Mouse (Mus musculus) CH12.LX (cell line): ENCODE data around the gene Apmap. TPM values are rescaled to one million over a fixed set of nuclear protein-coding genes. Genes with fewer than 3 reads are reported as not detected.

Experiments
- DNase-seq: peaks from one replicate; pipeline ENCODE4 v3.0.0-alpha.2; 2013; ENCODE audit errors: extremely low read depth
- H3K27ac ChIP-seq: 2 replicates; pipeline ENCODE4 v1.5.1; 2012; ENCODE audit warnings: low read depth, mild to moderate bottlenecking, control low read depth, moderate library complexity; ENCODE audit not compliant: insufficient read depth
- H3K27me3 ChIP-seq: replicated peaks from 2 replicates; pipeline ENCODE3; 2012; ENCODE audit warnings: inconsistent platforms
- H3K36me3 ChIP-seq, 2 experiments: replicated peaks in 1 of 2; 2 replicates each; pipeline versions ENCODE3 to v1.6.1; 2012; ENCODE audit warnings: inconsistent platforms in 1 of 2, low read length in 1 of 2, mild to moderate bottlenecking in 1 of 2, mixed read lengths in 1 of 2, moderate library complexity in 1 of 2; ENCODE audit not compliant: control insufficient read depth in 1 of 2, insufficient read depth in 1 of 2
- H3K4me1 ChIP-seq, 2 experiments: 2 replicates each; pipeline ENCODE4 v1.6.1; 2012; ENCODE audit warnings: inconsistent platforms in 1 of 2, moderate library complexity in 1 of 2; ENCODE audit not compliant: insufficient read depth in 2 of 2, control insufficient read depth in 1 of 2
- H3K4me2 ChIP-seq: 2 replicates; pipeline ENCODE4 v1.6.1; 2012; ENCODE audit warnings: low read depth, mild to moderate bottlenecking, control low read depth; ENCODE audit not compliant: poor library complexity, insufficient read depth, severe bottlenecking
- H3K4me3 ChIP-seq, 3 experiments: fragments of 150-350 bp in 1 of 3; sonication (generic) in 1 of 3; replicated peaks in 1 of 3; 2 replicates each; pipeline versions ENCODE3 to v1.5.1; 2011 to 2012; ENCODE audit warnings: low read depth in 2 of 3, low read length in 2 of 3, mild to moderate bottlenecking in 2 of 3, moderate library complexity in 2 of 3, control low read depth in 1 of 3, improper control_type of control experiment in 1 of 3, inconsistent platforms in 1 of 3, mixed read lengths in 1 of 3; ENCODE audit not compliant: poor library complexity in 1 of 3
- H3K79me2 ChIP-seq: replicated peaks from 2 replicates; pipeline ENCODE4 v1.6.1; 2012; ENCODE audit warnings: mild to moderate bottlenecking, moderate library complexity; ENCODE audit not compliant: control insufficient read depth, poor library complexity, insufficient read depth, severe bottlenecking; ENCODE audit errors: extremely low read depth
- H3K9ac ChIP-seq: 2 replicates; pipeline ENCODE4 v1.6.1; 2012; ENCODE audit warnings: low read depth, mild to moderate bottlenecking, control low read depth, moderate library complexity; ENCODE audit not compliant: insufficient read depth
- H3K9me3 ChIP-seq: replicated peaks from 2 replicates; pipeline ENCODE3; 2012; ENCODE audit warnings: low read length, inconsistent platforms, mixed read lengths
- BHLHE40 ChIP-seq: IDR thresholded peaks from 2 replicates; pipeline ENCODE4 v1.6.1; 2011; ENCODE audit warnings: mild to moderate bottlenecking, low read depth, low read length, improper control_type of control experiment
- CHD2 ChIP-seq: IDR thresholded peaks from 2 replicates; pipeline ENCODE4 v1.6.1; 2011; ENCODE audit warnings: low read length, improper control_type of control experiment
- CTCF ChIP-seq, 2 experiments: IDR thresholded peaks in 1 of 2; conservative IDR thresholded peaks in 1 of 2; 2 replicates each; pipeline ENCODE4 v1.5.1; 2011 to 2012; ENCODE audit warnings: low read depth in 2 of 2, low read length in 2 of 2, improper control_type of control experiment in 1 of 2, inconsistent platforms in 1 of 2, mild to moderate bottlenecking in 1 of 2, moderate library complexity in 1 of 2
- EP300 ChIP-seq: IDR thresholded peaks from 2 replicates; pipeline ENCODE4 v1.6.1; 2011; ENCODE audit warnings: low read length, improper control_type of control experiment
- ETS1 ChIP-seq: conservative IDR thresholded peaks from 2 replicates; pipeline ENCODE4 v1.6.1; 2012; ENCODE audit warnings: low read depth, mild to moderate bottlenecking, inconsistent platforms, low read length, improper control_type of control experiment, moderate library complexity
- GABPA ChIP-seq: IDR thresholded peaks from 2 replicates; pipeline ENCODE4 v1.6.1; 2012; ENCODE audit warnings: low read depth, low read length, improper control_type of control experiment, inconsistent platforms; ENCODE audit not compliant: insufficient replicate concordance
- HCFC1 ChIP-seq: IDR thresholded peaks from 2 replicates; pipeline ENCODE4 v1.6.1; 2012; ENCODE audit warnings: low read depth, mild to moderate bottlenecking, inconsistent platforms, low read length, improper control_type of control experiment
- IRF4 ChIP-seq: IDR thresholded peaks from 2 replicates; pipeline ENCODE4 v1.6.1; 2014; ENCODE audit warnings: low read depth, mild to moderate bottlenecking, inconsistent platforms, low read length, improper control_type of control experiment
- JUND ChIP-seq: conservative IDR thresholded peaks from 2 replicates; pipeline ENCODE4 v1.6.1; 2011; ENCODE audit warnings: low read depth, low read length, improper control_type of control experiment
- KAT2A ChIP-seq: IDR thresholded peaks from 2 replicates; pipeline ENCODE4 v1.6.1; 2012; ENCODE audit warnings: low read length, improper control_type of control experiment, inconsistent platforms; ENCODE audit not compliant: insufficient replicate concordance
- MAX ChIP-seq: IDR thresholded peaks from 2 replicates; pipeline ENCODE4 v1.6.1; 2011; ENCODE audit warnings: low read length, improper control_type of control experiment
- MAZ ChIP-seq: IDR thresholded peaks from 2 replicates; pipeline ENCODE4 v1.6.1; 2012; ENCODE audit warnings: low read depth, mild to moderate bottlenecking, inconsistent platforms, low read length, improper control_type of control experiment, moderate library complexity
- MXI1 ChIP-seq: IDR thresholded peaks from 2 replicates; pipeline ENCODE4 v1.6.1; 2011; ENCODE audit warnings: mild to moderate bottlenecking, low read depth, low read length, improper control_type of control experiment
- NELFE ChIP-seq: IDR thresholded peaks from 2 replicates; pipeline ENCODE4 v1.6.1; 2011; ENCODE audit warnings: low read depth, low read length, improper control_type of control experiment
- NRF1 ChIP-seq: IDR thresholded peaks from 2 replicates; pipeline ENCODE4 v1.6.1; 2014; ENCODE audit warnings: low read depth, mild to moderate bottlenecking, inconsistent platforms, low read length, improper control_type of control experiment, moderate library complexity
- PAX5 ChIP-seq: IDR thresholded peaks from 2 replicates; pipeline ENCODE4 v1.6.1; 2012; ENCODE audit warnings: low read length, inconsistent platforms, mixed read lengths
- POLR2AphosphoS2 ChIP-seq: IDR thresholded peaks from 2 replicates; pipeline ENCODE4 v1.6.1; 2011; ENCODE audit warnings: low read depth, low read length, improper control_type of control experiment
- TCF12 ChIP-seq: IDR thresholded peaks from 2 replicates; pipeline ENCODE4 v1.6.1; 2014; ENCODE audit warnings: low read depth, mild to moderate bottlenecking, inconsistent platforms, low read length, improper control_type of control experiment
- USF2 ChIP-seq: conservative IDR thresholded peaks from 2 replicates; pipeline ENCODE4 v1.6.1; 2011; ENCODE audit warnings: low read depth, low read length, improper control_type of control experiment
- ZC3H11A ChIP-seq: IDR thresholded peaks from 2 replicates; pipeline ENCODE4 v1.6.1; 2012; ENCODE audit warnings: low read depth, mild to moderate bottlenecking, inconsistent platforms, low read length, improper control_type of control experiment
- ZNF384 ChIP-seq: IDR thresholded peaks from 2 replicates; pipeline ENCODE4 v1.6.1; 2012; ENCODE audit warnings: low read depth, low read length, improper control_type of control experiment, inconsistent platforms
- dilution Hi-C: fragments of 300-500 bp; cut with MboI; formaldehyde crosslinking; loops from 2 replicates; pipeline ENCODE4 v1.14.3; 2020; ENCODE audit warnings: low sequenced_read_pairs; ENCODE audit not compliant: extremely low pct_unique_long_range_greater_than_20kb, extremely low pct_ligation_motif_present
- in situ Hi-C: fragments of 300-500 bp; cut with MboI; formaldehyde crosslinking; loops from 3 replicates; pipeline ENCODE4 v1.14.3; 2019; ENCODE audit warnings: low sequenced_read_pairs, low pct_ligation_motif_present, low pct_unique_long_range_greater_than_20kb, mixed read lengths
- polyA plus RNA-seq: library from polyadenylated mRNA; unstranded; fragments of >175 nt; gene quantifications from 2 replicates; pipeline ENCODE4 v1.2.1, GENCODE M21; 2012; ENCODE audit warnings: low read depth; ENCODE audit not compliant: insufficient read length
- total RNA-seq, 2 experiments: library from RNA; depleted of rRNA; stranded (reverse); fragments of 300-350 nt in 1 of 2; fragments of >200 nt in 1 of 2; gene quantifications; 2 replicates each; pipeline ENCODE4 v1.2.3; 2012 to 2014

Gene Apmap
- total and polyA plus RNA-seq, 3 experiments = 24.5 to 35.6 (median 25.8) TPM

GRCm38 (mm10) chr2:150578603-150579002, 29.8 kb downstream of the Apmap start:
- in situ Hi-C loops (no loop called here), dilution Hi-C loops (no loop called here)
- no peaks in the 10 kb centered on the region for H3K9me3 ChIP-seq
- no peak overlapping the region for H3K4me3 ChIP-seq
- DNase-seq = no peak
- TF ChIP-seq CTCF (conservative IDR thresholded peaks at IDR 0.05 in 1 of 2, IDR thresholded peaks at IDR 0.05 in 1 of 2; ENCODE audit: low read depth in 2 of 2, low read length in 2 of 2) (no peak), MAX (no peak)
- no peak overlapping the region for H3K27ac ChIP-seq
- H3K36me3 ChIP-seq = peaks cover 4 to 74% of the 10 kb centered on the region in 2 experiments
- H3K4me1 ChIP-seq = peaks cover 0 to 14% of the 10 kb centered on the region in 2 experiments; a peak in 2 of 4 replicates
- no peaks in the 10 kb centered on the region for H3K79me2 ChIP-seq
- no peak overlapping the region for H3K9ac ChIP-seq
- H3K4me2 ChIP-seq = no peak overlapping the region
- H3K27me3 ChIP-seq = no peaks in the 10 kb centered on the region

GRCm38 (mm10) chr2:150576256-150576655, 32.1 kb downstream of the Apmap start:
- dilution Hi-C loops (no loop called here), in situ Hi-C loops (no loop called here)
- peaks cover 0 to 22% of the 10 kb centered on the region in 2 experiments; a peak in 2 of 4 replicates for H3K4me1 ChIP-seq
- no peak for DNase-seq
- peaks cover 0 to 70% of the 10 kb centered on the region in 2 experiments for H3K36me3 ChIP-seq
- no peak overlapping the region for H3K4me3 ChIP-seq
- H3K79me2 ChIP-seq = no peaks in the 10 kb centered on the region
- no peaks in the 10 kb centered on the region for H3K9me3 ChIP-seq
- no peak overlapping the region for H3K9ac ChIP-seq
- no peak overlapping the region for H3K4me2 ChIP-seq
- H3K27me3 ChIP-seq = no peaks in the 10 kb centered on the region
- H3K27ac ChIP-seq = no peak overlapping the region
- TF ChIP-seq HCFC1 (no peak), EP300 (no peak), MAZ (no peak), ZNF384 (no peak), POLR2AphosphoS2 (no peak), BHLHE40 (no peak), IRF4 (no peak), TCF12 (no peak), PAX5 (no peak), ZC3H11A (no peak), MXI1 (no peak), USF2 (no peak), JUND (no peak), GABPA (no peak), ETS1 (no peak), NRF1 (no peak), CHD2 (no peak), NELFE (no peak), KAT2A (no peak)
